Mouse (Mus musculus) ES-E14 (cell line): ENCODE results near the gene Zbtb20.

Experiments used
- CHD2 ChIP-seq: IDR thresholded peaks from 2 replicates; pipeline ENCODE4 v1.6.1; 2014; ENCODE audit warnings: mild to moderate bottlenecking, low read depth, low read length, inconsistent platforms
- HCFC1 ChIP-seq: IDR thresholded peaks from 2 replicates; pipeline ENCODE4 v1.6.1; 2012; ENCODE audit warnings: low read length, inconsistent platforms, borderline replicate concordance; ENCODE audit not compliant: insufficient read depth
- ZC3H11A ChIP-seq: IDR thresholded peaks from 2 replicates; pipeline ENCODE4 v1.6.1; 2012; ENCODE audit warnings: low read depth, mild to moderate bottlenecking, inconsistent platforms, low read length, borderline replicate concordance
- ZNF384 ChIP-seq: IDR thresholded peaks from 2 replicates; pipeline ENCODE4 v1.6.1; 2012; ENCODE audit warnings: low read depth, low read length, inconsistent platforms

DNA sequence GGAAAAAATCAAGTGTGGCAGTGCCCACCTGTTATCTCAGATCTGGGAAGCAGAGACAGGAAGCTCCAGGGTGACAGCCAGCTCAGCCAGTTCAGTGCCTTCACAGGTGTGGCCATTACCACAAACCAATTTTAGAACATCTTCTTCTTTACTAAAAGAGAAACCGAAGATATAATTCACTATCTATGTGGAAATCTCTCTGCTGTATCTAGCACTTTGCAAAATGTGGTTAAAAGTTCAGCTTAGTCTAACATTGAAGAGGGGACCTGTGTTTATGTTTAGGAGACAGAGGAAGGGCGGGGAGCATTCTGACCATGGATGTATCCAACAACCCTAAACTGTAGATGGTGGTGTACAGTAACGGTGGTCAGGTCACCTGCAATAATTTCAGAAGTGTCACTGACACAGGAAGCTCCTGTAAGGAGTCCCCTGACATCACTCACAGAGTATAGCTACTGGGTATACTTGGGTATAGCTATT, 814.6 kb downstream of the Zbtb20 start:
- TF ChIP-seq HCFC1 (no peak), ZC3H11A (no peak), ZNF384 (no peak), CHD2 (no peak)
